Mouse (Mus musculus): Measurements from ENCODE around the gene Osbpl11. TPM values are rescaled to one million over a fixed set of nuclear protein-coding genes. Genes with fewer than 3 reads are reported as not detected.

Osbpl11 gene
- total RNA-seq, 2 experiments from 2014 or later, result 26.8 to 27.4 TPM

DNA sequence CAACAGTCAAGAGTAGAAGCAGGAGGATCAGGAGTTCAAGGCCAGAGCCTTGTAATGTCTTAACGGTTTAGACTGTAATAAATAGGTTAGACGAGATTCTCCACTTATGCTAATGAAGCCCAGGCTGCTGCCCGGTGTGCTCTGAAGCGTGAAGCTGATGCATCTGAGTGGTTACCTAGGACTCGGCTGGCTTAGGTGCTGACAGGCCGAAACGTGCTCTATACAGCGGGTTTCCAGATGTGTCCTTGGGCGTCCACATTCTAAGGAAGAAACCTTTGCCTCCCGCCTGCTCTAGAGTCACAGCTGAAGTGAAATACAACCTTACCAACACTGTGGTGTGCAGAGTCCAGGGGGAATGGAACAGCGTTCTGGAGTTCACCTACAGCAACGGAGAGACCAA, 49.3 kb downstream of the Osbpl11 start:
- intact Hi-C loops (cut with DNase I), result no loop called here
- no peak for DNase-seq

DNA sequence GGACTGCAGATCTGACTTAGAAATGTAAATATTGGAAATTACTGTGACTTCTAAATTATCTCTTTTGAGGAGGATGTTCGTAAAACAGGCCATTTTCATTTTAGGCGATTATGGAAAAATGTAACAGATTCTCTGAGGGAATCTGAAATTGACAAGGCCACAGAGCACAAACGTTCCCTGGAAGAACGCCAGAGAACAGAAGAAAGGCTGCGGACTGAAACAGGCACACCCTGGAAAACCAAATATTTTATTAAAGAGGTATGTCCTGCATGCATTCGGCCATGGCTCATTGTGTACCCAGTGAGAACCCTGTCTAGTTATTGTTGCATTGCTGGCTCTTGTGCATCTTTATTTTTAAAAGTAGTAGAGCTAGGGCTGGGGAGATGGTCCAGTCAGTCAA, 51.3 kb downstream of the Osbpl11 start:
- intact Hi-C loops (cut with DNase I), result no loop called here

DNA sequence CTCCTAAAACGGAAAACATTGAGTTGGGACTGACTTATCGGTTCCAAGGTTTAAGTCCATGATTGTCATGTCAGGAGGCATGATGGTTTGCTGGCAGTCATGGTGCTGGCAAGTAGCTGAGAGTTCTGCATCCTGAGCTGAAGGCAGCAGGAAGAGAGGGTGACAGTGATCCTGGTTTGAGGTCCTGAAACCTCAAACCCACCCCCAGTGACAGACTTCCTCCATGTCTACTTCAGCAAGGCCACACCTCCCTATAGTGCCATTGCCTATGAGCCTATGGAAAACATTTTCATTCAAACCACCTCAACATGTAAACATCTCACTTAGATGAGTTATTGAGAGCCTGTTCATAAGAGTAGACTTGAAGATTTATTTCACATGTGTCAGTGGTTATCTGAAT, 54.4 kb downstream of the Osbpl11 start:
- DNase-seq, result no peak

More for the DNA sequence above, 51.3 kb downstream of the Osbpl11 start:
- no peak for DNase-seq

DNA sequence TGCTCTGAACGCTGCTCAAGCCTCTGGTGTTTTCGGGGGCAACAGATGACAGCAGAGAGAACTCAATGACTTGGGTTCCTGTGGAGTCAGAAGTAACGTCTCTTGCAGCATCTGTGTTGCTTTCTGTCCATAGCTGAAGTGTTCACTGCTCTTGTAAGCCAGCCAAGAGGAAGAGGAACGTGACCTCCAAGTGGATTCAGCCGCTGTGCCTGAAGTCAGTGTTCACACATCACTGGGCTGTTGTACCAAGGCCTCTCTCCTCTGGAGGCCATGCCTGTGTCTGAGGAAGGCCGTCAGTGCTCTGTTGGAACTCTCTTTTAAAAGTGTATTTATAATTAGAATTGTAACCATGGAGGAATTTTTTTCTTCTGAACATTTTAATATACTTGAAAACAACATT, 57.2 kb downstream of the Osbpl11 start:
- intact Hi-C loops (cut with DNase I), result no loop called here
- no peak for DNase-seq

More for the DNA sequence above, 54.4 kb downstream of the Osbpl11 start:
- intact Hi-C loops (cut with DNase I), result no loop called here

DNA sequence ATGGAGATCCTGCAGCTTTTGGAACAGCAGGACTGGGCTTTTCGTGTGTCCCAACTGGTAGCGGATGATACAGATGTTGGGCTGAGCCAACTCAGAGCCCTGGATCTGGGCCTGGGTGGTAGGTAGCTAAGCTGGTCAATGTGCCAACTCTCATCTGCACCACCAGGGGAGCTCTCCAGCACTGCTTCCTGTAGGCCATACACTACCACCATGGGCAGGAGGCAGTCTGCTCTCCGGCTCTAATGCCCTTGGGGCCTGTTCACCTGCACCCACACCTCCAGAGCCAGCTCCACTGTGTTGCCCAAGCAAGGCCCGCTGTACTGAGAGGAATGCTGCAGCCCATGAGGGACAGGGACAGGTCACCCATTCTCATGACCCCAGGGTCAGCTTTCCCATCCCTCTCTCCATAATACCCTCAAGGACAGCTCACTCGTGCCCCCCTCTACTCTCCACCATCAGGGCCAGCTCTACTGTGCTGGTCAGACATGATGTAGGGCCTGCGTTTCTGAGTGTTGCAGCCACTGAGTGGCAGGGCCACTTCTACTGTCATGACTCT, 59.3 kb downstream of the Osbpl11 start:
- intact Hi-C loops (cut with DNase I), result no loop called here
- no peak for DNase-seq

DNA sequence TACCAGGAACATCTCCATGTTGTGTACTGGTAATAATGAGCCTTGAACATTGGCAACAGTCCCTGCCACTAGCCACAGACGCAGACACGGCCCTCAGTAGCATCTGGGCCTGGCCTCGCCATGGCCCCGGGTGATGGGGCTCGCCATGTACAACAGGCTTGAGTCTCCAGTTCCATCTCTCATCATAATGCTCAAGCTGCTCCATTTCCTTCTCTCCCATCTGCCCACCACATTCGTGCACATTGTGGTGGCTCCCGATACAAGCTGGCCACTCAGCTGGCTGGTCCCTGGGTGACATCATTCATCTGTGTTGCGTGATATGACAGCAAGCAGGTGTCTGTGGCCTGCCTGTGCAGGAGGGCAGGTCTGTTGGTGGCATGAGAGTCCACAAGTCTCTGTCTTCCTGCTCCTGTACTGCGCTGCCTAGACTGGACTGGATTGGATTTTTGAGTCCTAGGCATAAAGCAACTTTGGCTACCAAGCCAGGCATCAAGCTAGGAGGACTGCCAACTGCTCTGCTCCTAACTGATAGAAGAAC, 60.1 kb downstream of the Osbpl11 start:
- DNase-seq, result no peak
- intact Hi-C loops (cut with DNase I), result no loop called here

DNA sequence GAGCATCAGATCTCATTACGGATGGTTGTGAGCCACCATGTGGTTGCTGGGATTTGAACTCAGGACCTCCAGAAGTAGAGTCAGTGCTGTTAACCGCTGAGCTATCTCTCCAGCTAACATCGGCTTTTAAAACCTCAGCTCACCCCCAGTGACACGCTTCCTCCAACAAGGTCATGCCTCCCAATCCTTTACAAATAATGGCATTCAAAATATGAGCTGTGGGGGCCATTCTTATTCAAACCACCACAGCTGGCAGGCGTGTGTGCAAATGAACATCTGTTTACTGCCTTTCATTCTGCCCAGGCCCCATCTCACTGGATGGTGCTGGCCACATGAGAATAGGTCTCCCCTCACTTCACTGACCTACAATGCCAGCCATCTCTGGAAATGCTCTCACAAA, 61.7 kb downstream of the Osbpl11 start:
- DNase-seq, result no peak
- intact Hi-C loops (cut with DNase I), result no loop called here

DNA sequence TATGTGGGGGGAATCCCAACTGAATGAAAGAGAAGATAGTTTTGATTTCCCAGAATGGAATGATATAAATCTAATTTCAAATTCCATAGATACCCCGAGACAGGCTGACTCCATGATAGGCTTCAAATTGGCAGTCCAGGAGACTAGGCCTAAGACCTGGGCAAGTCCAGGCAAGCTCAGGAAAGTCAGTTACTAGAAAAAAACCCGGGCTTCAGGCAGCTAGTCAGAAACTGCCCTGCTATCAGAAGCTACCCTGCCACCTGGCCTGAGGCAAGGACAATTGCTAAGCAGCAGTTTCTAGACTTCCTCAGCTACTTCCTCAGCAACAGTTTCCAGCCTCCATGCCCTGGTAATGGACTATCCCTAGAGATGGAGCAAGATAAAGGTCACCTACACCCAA, 62.1 kb downstream of the Osbpl11 start:
- DNase-seq, result no peak
- intact Hi-C loops (cut with DNase I), result no loop called here

DNA sequence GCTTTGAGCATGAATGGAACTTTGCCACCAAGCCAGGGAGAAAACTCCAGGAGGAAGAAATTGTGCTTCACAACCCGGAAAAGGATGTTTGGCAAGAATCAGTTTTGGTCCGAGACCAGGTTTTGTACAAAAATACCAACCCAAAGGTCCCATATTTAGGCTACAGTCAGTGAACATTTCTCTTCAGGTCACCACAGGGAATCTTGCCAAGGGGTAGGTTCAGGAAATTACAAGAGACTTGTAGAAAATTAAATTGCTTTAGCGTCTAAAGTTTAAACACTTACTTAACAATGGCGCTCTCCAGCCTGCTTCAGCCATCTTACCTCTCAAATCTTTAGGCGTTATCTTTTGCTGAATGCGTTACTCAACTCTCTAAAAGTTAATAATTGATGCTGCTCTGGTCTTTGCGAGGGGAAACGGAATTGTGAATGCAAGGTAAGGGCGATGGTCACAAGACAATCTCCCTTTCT, 65.8 kb downstream of the Osbpl11 start:
- no peak for DNase-seq
- intact Hi-C loops (cut with DNase I), result no loop called here

DNA sequence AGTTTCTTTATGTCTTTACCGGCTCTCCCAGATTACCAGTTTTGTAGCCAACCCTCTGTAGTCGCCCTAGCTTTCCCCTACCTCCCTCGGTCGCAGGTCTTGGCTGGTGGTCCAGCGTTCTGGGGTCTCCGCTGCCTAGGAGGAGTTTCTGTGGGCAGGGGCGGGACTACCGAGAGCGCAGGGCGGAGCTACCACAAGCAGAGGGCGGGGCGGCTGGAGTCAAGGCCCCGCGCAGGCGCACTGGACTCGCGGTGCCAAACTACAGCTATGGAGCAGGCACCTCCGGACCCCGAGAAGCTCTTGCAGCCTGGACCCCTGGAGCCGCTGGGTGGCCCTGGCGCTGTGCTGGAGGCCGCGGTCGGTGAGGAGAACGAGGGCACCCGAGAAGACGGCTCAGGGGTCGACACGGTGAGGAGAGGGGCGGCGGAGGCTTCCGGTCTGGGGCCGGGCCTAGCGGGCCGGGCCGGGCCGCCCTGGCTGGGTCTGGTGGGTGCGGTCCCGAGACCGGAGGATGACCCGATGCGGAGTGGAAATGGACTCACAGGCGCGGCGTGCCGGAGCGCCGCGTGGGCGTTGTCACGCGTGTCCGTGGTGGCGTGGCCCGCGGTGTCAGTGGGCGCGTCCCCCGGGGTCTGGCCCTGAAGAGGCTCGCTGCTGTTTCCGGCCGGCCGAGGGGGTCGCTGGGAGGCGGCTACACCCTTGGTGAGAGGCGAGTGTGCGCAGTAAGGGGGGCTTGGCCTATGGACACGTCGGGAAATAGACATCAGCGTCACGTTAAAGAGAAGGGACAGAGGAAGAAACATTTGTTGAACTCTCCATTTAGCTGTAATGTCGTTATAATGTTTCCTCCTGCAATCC, 66.6 kb downstream of the Osbpl11 start, which contains the start of gene Snx4:
Gene Snx4 (plus strand): TSS at position 249 of the 858 bp plus-strand sequence.
- DNase-seq, result peak; percentile 97
- intact Hi-C loops (cut with DNase I), result no loop called here

DNA sequence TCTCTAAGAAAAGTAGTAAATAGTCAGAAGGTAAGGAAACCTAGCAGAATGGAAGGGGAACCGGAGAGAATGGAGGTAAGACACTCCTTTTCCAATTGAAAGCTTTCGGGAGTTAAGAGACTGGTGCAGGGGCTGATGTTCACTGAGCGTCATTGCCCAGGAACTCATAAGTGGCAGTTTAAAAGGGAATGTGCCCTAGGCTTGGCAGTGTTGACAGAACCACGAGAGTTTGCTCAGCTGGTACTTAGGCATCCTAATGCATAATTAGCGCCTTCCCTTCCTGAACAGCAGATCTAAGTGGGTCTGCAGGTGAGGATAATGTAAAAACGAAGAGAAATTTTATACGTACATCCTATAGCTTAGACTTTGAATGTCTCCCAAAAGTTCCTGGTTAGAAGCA, 70.7 kb downstream of the Osbpl11 start:
- no peak for DNase-seq
- intact Hi-C loops (cut with DNase I), result no loop called here

DNA sequence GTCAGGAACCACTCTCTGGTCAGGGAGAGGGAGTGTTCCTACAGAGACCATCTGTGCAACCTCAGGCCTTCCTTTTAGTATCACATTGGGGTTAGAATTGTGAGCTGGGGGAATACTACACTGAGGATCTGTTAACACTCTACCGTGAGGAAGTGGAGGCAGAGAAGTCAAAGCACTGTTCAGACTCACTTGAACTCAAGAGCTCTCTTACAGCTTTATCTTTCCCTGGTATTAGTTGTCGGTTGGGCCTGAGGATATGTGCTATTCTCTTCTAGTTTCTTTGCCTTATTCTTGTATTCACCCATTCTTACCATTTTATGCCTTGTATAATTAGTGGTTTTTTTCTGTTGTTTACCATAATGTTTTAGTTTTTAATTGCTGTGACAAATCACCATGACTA, 73.7 kb downstream of the Osbpl11 start:
- no peak for DNase-seq
- intact Hi-C loops (cut with DNase I), result no loop called here

DNA sequence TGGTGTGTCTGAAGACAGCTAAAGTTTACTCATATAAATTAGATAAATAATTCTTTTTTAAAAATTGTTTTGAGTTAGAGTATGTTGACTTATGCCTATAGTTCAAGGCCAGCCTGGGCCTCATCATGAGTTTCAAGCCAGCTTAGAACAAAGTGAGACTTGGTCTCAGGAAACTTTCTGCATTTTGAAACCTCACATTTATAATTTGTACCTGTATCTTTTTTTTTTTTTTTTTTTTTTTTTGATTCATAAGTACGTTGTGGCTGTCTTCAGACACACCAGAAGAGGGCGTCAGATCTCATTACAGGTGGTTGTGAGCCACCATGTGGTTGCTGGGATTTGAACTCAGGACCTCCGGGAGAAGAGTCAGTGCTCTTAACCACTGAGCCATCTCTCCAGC, 75.0 kb downstream of the Osbpl11 start:
- no peak for DNase-seq
- intact Hi-C loops (cut with DNase I), result no loop called here

DNA sequence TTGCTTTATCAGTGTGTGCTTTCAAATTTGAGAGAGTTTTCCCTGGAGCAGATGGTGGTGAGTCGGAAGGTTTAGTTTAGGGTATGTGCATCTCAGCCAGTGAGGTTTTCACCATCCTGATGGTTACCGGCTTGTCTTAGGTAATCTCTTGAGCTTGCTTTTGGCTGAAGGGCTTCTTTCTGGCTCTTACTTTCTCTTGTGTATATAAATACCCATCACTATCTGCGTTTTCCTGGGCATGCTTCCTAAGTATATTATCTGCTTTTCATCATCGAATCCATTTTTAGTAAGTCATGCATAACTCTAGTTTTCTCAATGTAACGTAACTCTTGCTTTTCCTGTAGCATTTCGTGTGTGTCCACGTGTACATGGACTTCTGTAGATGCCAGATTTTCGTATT, 76.0 kb downstream of the Osbpl11 start:
- DNase-seq, result no peak
- intact Hi-C loops (cut with DNase I), result no loop called here

DNA sequence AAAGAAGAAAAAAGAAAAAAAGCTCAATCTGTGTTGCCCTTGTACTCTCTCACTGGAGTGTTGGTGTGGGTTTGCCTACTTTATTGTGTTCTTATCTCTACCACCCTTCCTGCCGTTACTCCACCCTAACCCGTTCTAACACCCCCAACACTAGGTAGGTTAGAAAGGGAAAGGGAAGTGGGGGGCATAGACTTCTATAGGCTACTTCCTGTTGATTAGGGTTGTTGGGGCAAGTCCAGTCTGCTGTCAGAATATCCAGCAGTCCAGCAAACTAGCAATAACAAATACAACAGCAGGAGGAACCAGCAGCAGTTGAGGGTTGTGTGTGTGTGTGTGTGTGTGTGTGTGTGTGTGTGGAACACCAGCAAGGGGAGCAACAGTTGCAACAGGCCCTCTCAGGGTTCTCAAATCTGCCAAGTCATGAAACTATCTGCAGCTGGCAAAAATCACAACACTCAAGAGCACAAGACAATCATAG, 76.8 kb downstream of the Osbpl11 start:
- no peak for DNase-seq
- intact Hi-C loops (cut with DNase I), result no loop called here

DNA sequence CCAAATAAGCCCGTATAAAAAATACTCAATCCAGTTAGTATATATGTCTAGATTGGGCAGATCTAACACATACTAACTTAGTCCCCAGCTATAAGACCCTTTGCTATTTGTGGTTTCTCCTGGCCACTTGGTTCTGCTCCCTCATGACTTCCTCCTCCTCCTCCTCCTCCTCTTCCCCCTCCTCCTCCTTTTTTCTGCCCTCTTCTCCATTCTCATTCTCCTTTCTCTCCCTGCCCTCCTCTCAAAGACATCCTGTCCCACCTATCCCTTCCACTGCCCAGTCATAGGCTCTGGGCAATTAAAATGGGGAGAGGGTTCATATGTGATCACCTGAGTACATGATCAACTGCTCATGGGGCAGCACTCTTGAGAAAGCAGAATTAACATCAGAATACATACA, 77.2 kb downstream of the Osbpl11 start:
- DNase-seq, result no peak
- intact Hi-C loops (cut with DNase I), result no loop called here

DNA sequence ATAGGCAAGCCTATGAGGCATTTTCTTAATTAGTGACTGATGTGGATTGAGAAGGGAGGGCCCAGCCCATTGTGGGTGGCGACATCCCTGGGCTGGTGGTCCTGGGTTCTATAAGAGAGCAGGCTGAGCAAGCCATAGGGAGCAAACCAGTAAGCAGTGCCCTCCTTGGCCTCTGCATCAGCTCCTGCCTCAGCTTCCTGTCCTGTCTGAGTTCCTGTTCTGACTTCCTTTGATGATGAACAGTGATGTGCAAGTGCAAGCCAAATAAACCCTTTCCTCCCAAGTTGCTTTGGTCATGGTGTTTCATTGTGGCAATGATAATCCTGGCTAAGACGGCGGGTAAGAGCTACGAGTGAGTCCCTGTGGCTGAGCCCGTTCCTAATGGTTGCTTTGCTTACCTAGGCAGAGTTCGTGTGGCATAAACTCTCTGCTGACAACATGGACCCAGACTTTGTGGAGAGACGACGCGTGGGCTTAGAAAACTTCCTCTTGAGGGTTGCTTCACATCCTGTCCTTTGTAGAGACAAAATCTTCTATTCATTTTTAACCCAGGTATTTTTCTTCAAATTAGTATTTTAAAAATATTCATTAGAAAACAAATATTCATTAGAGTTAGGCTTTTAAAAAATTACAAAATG, 82.9 kb downstream of the Osbpl11 start:
- DNase-seq, result no peak
- intact Hi-C loops (cut with DNase I), result no loop called here

DNA sequence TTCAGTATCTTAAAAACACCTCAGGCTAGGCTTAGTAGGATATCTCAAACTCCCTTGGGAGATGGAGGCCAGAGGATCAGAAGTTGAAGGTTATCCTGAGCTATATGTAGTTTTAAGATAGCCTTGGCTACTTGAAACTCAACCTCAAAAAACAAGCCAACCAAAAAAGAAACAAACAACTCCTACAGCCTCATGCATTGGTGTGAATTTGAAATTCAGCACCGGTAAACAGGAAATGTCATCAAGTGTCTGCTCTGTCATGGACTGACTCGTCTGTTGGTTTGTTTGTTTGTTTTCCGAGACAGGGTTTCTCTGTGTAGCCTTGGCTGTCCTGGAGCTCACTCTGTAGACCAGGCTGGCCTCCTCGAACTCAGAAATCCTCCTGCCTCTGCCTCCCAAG, 87.0 kb downstream of the Osbpl11 start:
- intact Hi-C loops (cut with DNase I), result no loop called here
- no peak for DNase-seq

DNA sequence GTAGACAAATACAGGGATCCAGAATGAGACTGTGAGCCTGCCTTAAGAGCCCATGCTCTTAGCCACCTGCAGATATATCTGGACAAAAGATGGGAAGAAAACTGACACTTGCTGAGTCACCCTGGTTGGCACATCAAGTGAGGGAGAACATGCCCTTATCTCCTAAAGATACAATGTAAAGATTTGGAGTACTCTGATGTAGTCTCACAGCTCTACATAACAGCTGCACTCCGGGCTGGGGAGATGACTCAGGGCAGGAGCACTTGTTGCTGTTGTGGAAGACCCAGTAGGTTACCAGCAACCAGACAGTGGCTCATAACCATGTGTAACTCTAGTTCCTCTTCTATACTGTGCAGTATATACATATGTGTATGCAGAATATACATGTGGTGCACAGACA, 98.2 kb downstream of the Osbpl11 start:
- intact Hi-C loops (cut with DNase I), result no loop called here
- no peak for DNase-seq

DNA sequence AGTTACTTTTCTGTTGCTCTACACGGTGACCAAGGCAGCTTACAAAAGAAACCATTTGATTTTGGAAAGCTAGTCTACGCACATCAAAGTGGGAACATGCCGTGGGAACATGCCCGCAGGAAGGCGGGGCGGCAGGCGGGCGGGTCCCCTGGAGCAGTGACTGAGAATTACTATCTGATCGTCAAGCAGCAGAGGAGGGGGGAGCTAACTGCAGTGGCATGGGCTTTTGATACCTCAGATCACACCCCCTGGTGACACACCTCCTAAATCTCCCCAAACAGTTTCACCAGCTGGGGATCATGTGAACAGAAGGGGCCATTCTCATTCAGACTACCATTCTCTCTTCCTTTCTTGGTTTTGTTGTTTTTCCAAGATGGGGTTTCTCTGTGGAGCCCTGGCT, 103.7 kb downstream of the Osbpl11 start:
- intact Hi-C loops (cut with DNase I), result no loop called here
- DNase-seq, result no peak

DNA sequence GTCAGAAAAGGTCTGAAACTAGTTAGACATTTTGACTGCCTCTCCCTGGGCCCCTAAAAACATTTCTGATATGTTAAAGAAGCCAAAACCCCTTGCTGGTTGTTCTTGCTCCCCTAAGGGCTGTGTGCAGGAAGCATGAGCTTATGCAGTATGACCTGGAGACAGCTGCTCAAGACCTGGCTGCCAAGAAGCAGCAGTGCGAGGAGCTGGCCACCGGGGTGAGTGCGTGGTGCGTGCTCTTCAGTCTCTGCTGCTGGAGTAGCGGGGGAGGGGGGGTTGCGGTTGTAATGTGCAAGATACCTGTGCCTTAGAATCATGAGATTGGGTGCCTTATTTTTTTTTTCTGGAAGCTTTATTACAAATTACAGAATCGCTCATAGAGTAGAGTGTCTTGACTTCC, 105.1 kb downstream of the Osbpl11 start:
- intact Hi-C loops (cut with DNase I), result no loop called here

More for the DNA sequence above, 105.1 kb downstream of the Osbpl11 start:
- DNase-seq, result peak; percentile 70

All from left cerebral cortex, postnatal 4 days (tissue).